Mouse (Mus musculus): Measurements from ENCODE around the gene Map4k2. TPM values are rescaled to one million over a fixed set of nuclear protein-coding genes. Genes with fewer than 3 reads are reported as not detected.
A peak's percentile ranks its signal among the peaks of the same experiment; 100 is the strongest.

Gene Map4k2
- polyA plus RNA-seq, 1 experiment from 2014 or later: 12.9 TPM

GRCm38 (mm10) chr19:6347615-6348014, 6.7 kb downstream of the Map4k2 start:
- Histone ChIP-seq H3K4me1 (replicated peaks; ENCODE audit: control insufficient read depth, insufficient read depth, low read length) (peaks cover 26% of the 10 kb centered on the region), H3K4me3 (ENCODE audit: low read depth, low read length) (no peak overlapping the region), H3K27ac (ENCODE audit: low read depth, low read length) (no peak overlapping the region), H3K27me3 (replicated peaks; ENCODE audit: control insufficient read depth, insufficient read depth, low read length) (no peaks in the 10 kb centered on the region), H3K9ac (ENCODE audit: low read depth, low read length) (peak overlapping the region; percentile 20; the same call in 1 of the 2 replicates), H3K4me2 (no peak overlapping the region), H3K36me3 (ENCODE audit: control insufficient read depth, insufficient read depth, low read length) (peaks cover 6% of the 10 kb centered on the region; the same call in 1 of the 2 replicates), H3K9me3 (ENCODE audit: control insufficient read depth, low read length) (no peaks in the 10 kb centered on the region)
- DNase-seq (ENCODE audit: low spot score): no peak
- no peak for ATAC-seq (replicated peaks; ENCODE audit: low FRiP score)
- WGBS: 91% methylated on average over 4 of the region's 4 CpGs

GRCm38 (mm10) chr19:6348717-6349116, 7.8 kb downstream of the Map4k2 start:
- 38% methylated on average over 9 of the region's 9 CpGs for WGBS
- Histone ChIP-seq H3K4me1 (replicated peaks; ENCODE audit: control insufficient read depth, insufficient read depth, low read length) (peaks cover 17% of the 10 kb centered on the region), H3K27me3 (replicated peaks; ENCODE audit: control insufficient read depth, insufficient read depth, low read length) (no peaks in the 10 kb centered on the region), H3K36me3 (ENCODE audit: control insufficient read depth, insufficient read depth, low read length) (peaks cover 6% of the 10 kb centered on the region; the same call in 1 of the 2 replicates), H3K27ac (ENCODE audit: low read depth, low read length) (peak overlapping the region; percentile 46; the same call in 1 of the 2 replicates), H3K9ac (ENCODE audit: low read depth, low read length) (no peak overlapping the region), H3K4me2 (peak overlapping the region; percentile 26), H3K4me3 (ENCODE audit: low read depth, low read length) (no peak overlapping the region), H3K9me3 (ENCODE audit: control insufficient read depth, low read length) (no peaks in the 10 kb centered on the region)
- ATAC-seq (replicated peaks; ENCODE audit: low FRiP score) (no peak), DNase-seq (ENCODE audit: low spot score) (no peak)

GRCm38 (mm10) chr19:6349215-6349983, 8.5 kb downstream of the Map4k2 start:
- DNase-seq (ENCODE audit: low spot score) (no peak), ATAC-seq (replicated peaks; ENCODE audit: low FRiP score) (peak; percentile 76)
- 28% methylated on average over 14 of the region's 14 CpGs for WGBS
- no peaks in the 10 kb centered on the region for H3K9me3 ChIP-seq (ENCODE audit: control insufficient read depth, low read length)
- H3K4me3 ChIP-seq (ENCODE audit: low read depth, low read length): no peak overlapping the region
- H3K36me3 ChIP-seq (ENCODE audit: control insufficient read depth, insufficient read depth, low read length): peaks cover 6% of the 10 kb centered on the region; the same call in 1 of the 2 replicates
- H3K27me3 ChIP-seq (replicated peaks; ENCODE audit: control insufficient read depth, insufficient read depth, low read length): no peaks in the 10 kb centered on the region
- H3K4me2 ChIP-seq: peak overlapping the region; percentile 26
- H3K27ac ChIP-seq (ENCODE audit: low read depth, low read length): peak overlapping the region; percentile 32; the same call in 1 of the 2 replicates
- H3K4me1 ChIP-seq (replicated peaks; ENCODE audit: control insufficient read depth, insufficient read depth, low read length): peaks cover 17% of the 10 kb centered on the region
- H3K9ac ChIP-seq (ENCODE audit: low read depth, low read length): no peak overlapping the region

GRCm38 (mm10) chr19:6351431-6352106, 10.6 kb downstream of the Map4k2 start:
- Histone ChIP-seq H3K4me2 (no peak overlapping the region), H3K4me1 (replicated peaks; ENCODE audit: control insufficient read depth, insufficient read depth, low read length) (peaks cover 17% of the 10 kb centered on the region), H3K9ac (ENCODE audit: low read depth, low read length) (no peak overlapping the region), H3K9me3 (ENCODE audit: control insufficient read depth, low read length) (no peaks in the 10 kb centered on the region), H3K4me3 (ENCODE audit: low read depth, low read length) (no peak overlapping the region), H3K36me3 (ENCODE audit: control insufficient read depth, insufficient read depth, low read length) (peaks cover 2% of the 10 kb centered on the region; the same call in 1 of the 2 replicates), H3K27me3 (replicated peaks; ENCODE audit: control insufficient read depth, insufficient read depth, low read length) (no peaks in the 10 kb centered on the region), H3K27ac (ENCODE audit: low read depth, low read length) (no peak overlapping the region)
- DNase-seq (ENCODE audit: low spot score) (no peak), ATAC-seq (replicated peaks; ENCODE audit: low FRiP score) (no peak)
- WGBS: 80% methylated on average over 14 of the region's 14 CpGs

GRCm38 (mm10) chr19:6352107-6352505, 11.2 kb downstream of the Map4k2 start:
- Histone ChIP-seq H3K36me3 (ENCODE audit: control insufficient read depth, insufficient read depth, low read length) (peaks cover 2% of the 10 kb centered on the region; the same call in 1 of the 2 replicates), H3K4me2 (no peak overlapping the region), H3K9me3 (ENCODE audit: control insufficient read depth, low read length) (no peaks in the 10 kb centered on the region), H3K4me1 (replicated peaks; ENCODE audit: control insufficient read depth, insufficient read depth, low read length) (peaks cover 17% of the 10 kb centered on the region), H3K27ac (ENCODE audit: low read depth, low read length) (no peak overlapping the region), H3K27me3 (replicated peaks; ENCODE audit: control insufficient read depth, insufficient read depth, low read length) (no peaks in the 10 kb centered on the region), H3K4me3 (ENCODE audit: low read depth, low read length) (no peak overlapping the region), H3K9ac (ENCODE audit: low read depth, low read length) (no peak overlapping the region)
- DNase-seq (ENCODE audit: low spot score) (no peak), ATAC-seq (replicated peaks; ENCODE audit: low FRiP score) (no peak)
- WGBS: 68% methylated on average over 2 of the region's 2 CpGs

- whole genome bisulfite sequencing: 84% methylated on average over 7 of the region's 7 CpGs
- no peak overlapping the region for H3K4me3 ChIP-seq (ENCODE audit: low read depth, low read length)
- no peak overlapping the region for H3K9ac ChIP-seq (ENCODE audit: low read depth, low read length)
- no peaks in the 10 kb centered on the region for H3K9me3 ChIP-seq (ENCODE audit: control insufficient read depth, low read length)
- H3K4me1 ChIP-seq (replicated peaks; ENCODE audit: control insufficient read depth, insufficient read depth, low read length): peaks cover 9% of the 10 kb centered on the region
- H3K27ac ChIP-seq (ENCODE audit: low read depth, low read length): no peak overlapping the region
- no peaks in the 10 kb centered on the region for H3K27me3 ChIP-seq (replicated peaks; ENCODE audit: control insufficient read depth, insufficient read depth, low read length)
- peaks cover 2% of the 10 kb centered on the region; the same call in 1 of the 2 replicates for H3K36me3 ChIP-seq (ENCODE audit: control insufficient read depth, insufficient read depth, low read length)
- no peak overlapping the region for H3K4me2 ChIP-seq
- DNase-seq (ENCODE audit: low spot score) (no peak), ATAC-seq (replicated peaks; ENCODE audit: low FRiP score) (no peak)
Observed at GRCm38 (mm10) chr19:6354030-6354429, 13.1 kb downstream of the Map4k2 start.

GRCm38 (mm10) chr19:6361291-6361690, 20.4 kb downstream of the Map4k2 start:
- DNase-seq (ENCODE audit: low spot score) (no peak), ATAC-seq (replicated peaks; ENCODE audit: low FRiP score) (no peak)
- Histone ChIP-seq H3K4me2 (no peak overlapping the region), H3K4me3 (ENCODE audit: low read depth, low read length) (no peak overlapping the region), H3K36me3 (ENCODE audit: control insufficient read depth, insufficient read depth, low read length) (peaks cover 11% of the 10 kb centered on the region), H3K9me3 (ENCODE audit: control insufficient read depth, low read length) (no peaks in the 10 kb centered on the region), H3K4me1 (replicated peaks; ENCODE audit: control insufficient read depth, insufficient read depth, low read length) (peaks cover 13% of the 10 kb centered on the region), H3K27ac (ENCODE audit: low read depth, low read length) (no peak overlapping the region), H3K9ac (ENCODE audit: low read depth, low read length) (no peak overlapping the region), H3K27me3 (replicated peaks; ENCODE audit: control insufficient read depth, insufficient read depth, low read length) (no peaks in the 10 kb centered on the region)
- WGBS: 68% methylated on average over 3 of the region's 3 CpGs

- Histone ChIP-seq H3K4me1 (replicated peaks; ENCODE audit: control insufficient read depth, insufficient read depth, low read length) (peaks cover 16% of the 10 kb centered on the region), H3K36me3 (ENCODE audit: control insufficient read depth, insufficient read depth, low read length) (peaks cover 22% of the 10 kb centered on the region), H3K27ac (ENCODE audit: low read depth, low read length) (peak overlapping the region; percentile 99; the same call in 1 of the 2 replicates), H3K27me3 (replicated peaks; ENCODE audit: control insufficient read depth, insufficient read depth, low read length) (no peaks in the 10 kb centered on the region), H3K9ac (ENCODE audit: low read depth, low read length) (peak overlapping the region; percentile 100), H3K9me3 (ENCODE audit: control insufficient read depth, low read length) (no peaks in the 10 kb centered on the region), H3K4me2 (peak overlapping the region; percentile 80), H3K4me3 (ENCODE audit: low read depth, low read length) (peak overlapping the region; percentile 98)
- under 1% methylated on average over 11 of the region's 11 CpGs for WGBS
- ATAC-seq (replicated peaks; ENCODE audit: low FRiP score) (no peak; the same call in 1 of the 2 replicates), DNase-seq (ENCODE audit: low spot score) (no peak)
Observed at GRCm38 (mm10) chr19:6363091-6363410, 22.1 kb downstream of the Map4k2 start.

All from liver, embryonic 11.5 days (tissue).